Mouse (Mus musculus): ENCODE measurements around the gene Kdm5a. TPM values are rescaled to one million over a fixed set of nuclear protein-coding genes. Genes with fewer than 3 reads are reported as not detected.
A peak's percentile ranks its signal among the peaks of the same experiment; 100 is the strongest.

The Kdm5a gene
- total RNA-seq, 2 experiments from 2014 or later = 34.7 to 37.0 TPM

GRCm38 (mm10) chr6:120470666-120471065 is 106.7 kb downstream of the Kdm5a start:
- no peak for DNase-seq
- intact Hi-C loops (cut with DNase I) = no loop called here

- DNase-seq = peak; percentile 39
- intact Hi-C loops (cut with DNase I) = no loop called here
These were observed 108.1 kb downstream of the Kdm5a start for GRCm38 (mm10) chr6:120471991-120472441.

DNA sequence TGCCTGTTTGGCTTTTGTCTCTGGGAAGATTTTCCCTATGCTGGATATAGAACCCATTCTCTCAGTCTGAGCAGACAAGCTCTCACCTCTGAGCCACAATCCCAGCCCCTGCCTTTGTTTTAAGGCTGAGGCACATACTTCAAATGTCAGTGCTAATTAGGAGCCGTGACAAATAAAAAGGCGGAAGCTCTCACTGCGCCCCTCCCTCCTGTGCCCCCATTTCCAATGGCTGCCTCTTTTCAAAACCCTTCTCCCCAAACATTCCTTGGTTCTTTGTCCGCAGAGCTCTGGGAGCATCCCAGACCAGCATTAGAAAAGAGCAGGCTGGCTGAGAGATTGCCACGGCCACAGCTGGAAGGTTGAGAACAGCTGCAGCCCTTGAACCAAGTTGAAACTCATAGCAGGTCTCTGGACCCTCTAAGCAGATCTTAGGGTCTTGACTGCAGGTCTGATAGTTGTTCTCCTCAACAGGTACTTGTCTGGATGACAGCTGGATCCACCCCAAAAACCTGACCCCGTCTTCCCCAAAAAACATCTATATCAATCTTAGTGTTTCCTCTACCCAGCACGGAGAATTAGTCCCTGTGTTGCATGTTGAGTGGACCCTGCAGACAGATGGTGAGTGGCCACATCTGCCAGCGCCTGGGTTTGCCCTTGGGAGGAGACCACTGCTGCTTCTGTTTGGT is 108.7 kb downstream of the Kdm5a start:
- intact Hi-C loops (cut with DNase I) = no loop called here
- DNase-seq = no peak

GRCm38 (mm10) chr6:120473427-120473826 is 109.5 kb downstream of the Kdm5a start:
- peak; percentile 65 for DNase-seq
- intact Hi-C loops (cut with DNase I) = no loop called here

DNA sequence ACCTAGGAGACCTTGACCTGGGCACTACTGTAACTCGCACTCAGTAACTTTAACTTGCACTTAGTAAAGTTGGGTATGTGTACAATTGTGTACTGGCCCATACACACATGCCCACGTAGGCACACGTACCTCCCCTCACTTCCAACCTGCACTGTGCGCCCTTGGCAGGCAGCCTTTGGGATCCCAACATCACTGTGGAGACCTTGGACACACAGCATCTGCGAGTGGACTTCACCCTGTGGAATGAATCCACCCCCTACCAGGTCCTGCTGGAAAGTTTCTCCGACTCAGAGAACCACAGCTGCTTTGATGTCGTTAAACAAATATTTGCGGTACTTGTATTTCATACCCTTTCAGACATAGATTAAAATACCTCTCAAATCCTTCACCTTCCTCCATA is 111.4 kb downstream of the Kdm5a start:
- intact Hi-C loops (cut with DNase I) = no loop called here
- no peak for DNase-seq

DNA sequence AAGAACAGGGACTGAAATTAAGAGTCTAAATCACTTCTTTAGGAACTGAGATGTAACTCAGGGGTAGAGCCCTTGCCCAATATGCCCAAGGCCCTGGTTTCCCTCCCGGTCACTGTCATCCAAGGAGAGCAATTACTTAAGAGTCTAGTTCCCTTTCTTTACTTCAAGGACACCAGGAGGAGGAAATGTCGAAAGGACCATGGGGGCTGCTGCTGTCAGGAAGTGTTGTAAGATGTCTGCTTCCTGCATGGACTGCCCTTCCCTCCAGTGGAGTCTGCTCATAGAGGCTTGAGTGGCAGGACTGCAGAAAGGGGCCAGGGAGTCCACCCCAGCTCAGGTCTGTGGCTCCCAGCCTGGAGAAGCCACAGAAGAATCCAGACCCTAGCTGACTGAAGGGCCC is 115.4 kb downstream of the Kdm5a start:
- intact Hi-C loops (cut with DNase I) = no loop called here
- DNase-seq = no peak

GRCm38 (mm10) chr6:120480361-120480760 is 116.4 kb downstream of the Kdm5a start:
- intact Hi-C loops (cut with DNase I) = no loop called here

GRCm38 (mm10) chr6:120481538-120481937 is 117.6 kb downstream of the Kdm5a start:
- no peak for DNase-seq
- intact Hi-C loops (cut with DNase I) = no loop called here

More at GRCm38 (mm10) chr6:120480361-120480760, 116.4 kb downstream of the Kdm5a start:
- DNase-seq = no peak

GRCm38 (mm10) chr6:120482021-120482420 is 118.1 kb downstream of the Kdm5a start:
- DNase-seq = no peak
- intact Hi-C loops (cut with DNase I) = no loop called here

DNA sequence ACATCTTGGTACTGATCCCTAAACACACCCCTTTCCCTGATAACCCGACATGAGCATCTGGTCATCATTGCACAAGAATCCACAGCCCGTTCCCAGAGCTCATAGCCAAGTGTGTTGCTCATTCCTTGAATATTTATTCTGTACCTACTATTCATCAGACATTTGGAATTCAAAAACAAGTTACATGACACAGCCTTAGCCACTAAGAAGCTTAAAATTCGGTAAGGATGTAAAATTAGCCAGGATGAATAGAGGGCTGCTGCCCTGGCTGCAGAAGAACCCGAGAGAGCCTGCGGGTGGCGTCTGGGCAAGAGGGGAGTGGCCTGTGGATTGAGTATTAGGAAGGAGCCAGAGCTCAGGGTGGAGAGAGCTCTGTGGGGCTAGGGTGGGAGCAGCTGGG is 118.8 kb downstream of the Kdm5a start:
- no peak for DNase-seq
- intact Hi-C loops (cut with DNase I) = no loop called here

DNA sequence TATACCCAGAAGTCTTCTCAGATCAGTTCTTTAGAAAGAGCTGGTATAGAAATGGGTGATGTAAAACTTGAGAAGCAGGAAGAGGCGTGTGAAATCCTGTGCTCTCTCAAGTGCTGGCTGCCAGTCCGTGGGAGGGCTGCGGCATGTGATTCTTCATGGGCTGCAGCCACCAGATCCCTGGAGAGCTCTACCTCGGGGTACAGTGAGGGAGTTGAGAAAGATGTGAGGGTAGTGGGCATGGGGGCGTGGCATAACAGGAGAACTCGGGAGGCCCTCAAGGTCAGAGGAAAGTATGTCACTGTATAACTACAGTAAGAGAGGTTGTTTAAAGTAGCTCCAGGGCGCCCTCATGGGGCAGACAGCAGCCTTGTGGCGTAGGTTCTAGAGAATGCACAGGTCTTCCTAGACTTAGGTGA is 119.3 kb downstream of the Kdm5a start:
- DNase-seq = peak; percentile 47
- intact Hi-C loops (cut with DNase I) = no loop called here

- intact Hi-C loops (cut with DNase I) = no loop called here
- DNase-seq = no peak
These were observed 121.1 kb downstream of the Kdm5a start for GRCm38 (mm10) chr6:120485038-120485437.

DNA sequence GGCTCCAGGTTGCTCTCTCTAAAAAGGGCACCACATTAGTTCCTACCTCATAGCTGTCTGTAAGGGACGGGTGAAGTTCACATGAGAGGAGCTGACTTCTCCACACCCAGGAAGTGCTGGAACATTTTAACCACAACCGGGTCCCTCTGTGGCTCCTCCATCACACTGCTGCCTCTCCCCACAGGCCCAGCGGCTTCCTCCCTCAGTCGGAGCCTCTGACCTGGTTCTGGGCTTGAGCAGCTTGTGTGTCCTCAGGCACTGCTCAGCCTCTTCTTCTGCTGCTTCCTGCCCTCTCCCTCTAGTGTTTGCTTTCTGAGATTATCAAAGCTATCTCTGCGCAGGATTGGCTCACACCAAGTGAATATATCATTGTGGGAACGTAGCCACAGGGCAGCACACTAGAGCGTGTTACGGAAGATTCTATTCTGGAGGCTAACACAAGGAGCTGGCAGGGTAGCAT is 122.2 kb downstream of the Kdm5a start:
- DNase-seq = no peak

DNA sequence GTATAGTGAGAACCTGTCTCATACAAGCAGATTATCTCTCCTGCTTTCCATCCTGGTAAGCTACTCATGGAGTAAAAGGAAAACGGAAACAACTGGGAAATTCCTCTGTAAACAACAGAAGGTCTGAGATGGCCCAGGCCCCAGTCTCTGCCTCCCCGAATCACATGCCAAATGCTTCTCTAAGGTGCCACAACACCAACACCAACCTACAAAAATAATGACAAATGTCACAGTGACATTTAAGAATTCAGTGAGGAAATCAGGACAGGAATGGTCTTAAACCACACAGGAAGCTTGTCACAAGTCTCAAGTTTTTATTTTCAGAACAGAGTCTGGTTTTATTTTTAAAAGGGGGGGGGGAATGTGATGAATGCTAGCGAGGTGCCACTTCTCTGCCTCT is 124.7 kb downstream of the Kdm5a start:
- no peak for DNase-seq
- intact Hi-C loops (cut with DNase I) = no loop called here

More for the DNA sequence above, 122.2 kb downstream of the Kdm5a start:
- intact Hi-C loops (cut with DNase I) = no loop called here

DNA sequence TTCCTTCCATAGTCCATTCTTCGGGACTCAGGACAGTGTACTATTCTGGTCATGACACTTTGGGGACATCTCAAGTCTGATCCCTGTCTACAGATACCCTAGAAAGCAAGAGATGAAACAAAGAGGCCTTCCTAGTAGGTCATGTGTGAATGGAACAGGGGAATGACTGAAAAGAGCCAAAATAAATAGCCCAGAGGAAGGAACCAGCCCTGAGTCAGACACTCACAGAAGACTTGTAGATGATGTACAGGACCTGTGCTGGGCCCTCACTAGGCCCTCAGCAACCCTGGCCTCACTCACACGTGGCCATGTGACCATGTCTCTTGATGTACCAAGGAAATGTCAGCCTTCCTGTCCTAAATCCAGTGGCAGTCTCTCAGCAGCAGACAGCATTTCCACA is 125.5 kb downstream of the Kdm5a start:
- no peak for DNase-seq
- intact Hi-C loops (cut with DNase I) = no loop called here

DNA sequence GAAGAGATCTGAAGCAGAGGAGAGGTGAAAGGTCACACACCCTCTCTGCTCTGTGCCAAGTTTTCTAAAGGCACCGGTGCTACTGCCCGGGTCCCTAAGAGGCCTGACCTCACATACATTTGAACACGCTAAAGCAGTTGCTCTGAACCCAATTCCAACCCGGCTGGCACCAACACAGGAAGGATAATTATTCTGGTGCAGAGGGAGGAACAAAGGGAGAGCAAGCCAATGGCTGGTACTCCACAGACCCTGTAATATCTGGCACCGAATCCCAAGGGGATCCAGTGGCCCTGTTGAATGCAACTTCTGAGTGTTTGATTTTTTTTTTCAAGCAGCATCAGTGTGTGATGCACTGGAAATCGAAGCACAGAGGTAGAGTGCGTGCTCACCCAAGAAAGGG is 127.1 kb downstream of the Kdm5a start:
- intact Hi-C loops (cut with DNase I) = no loop called here
- no peak for DNase-seq

DNA sequence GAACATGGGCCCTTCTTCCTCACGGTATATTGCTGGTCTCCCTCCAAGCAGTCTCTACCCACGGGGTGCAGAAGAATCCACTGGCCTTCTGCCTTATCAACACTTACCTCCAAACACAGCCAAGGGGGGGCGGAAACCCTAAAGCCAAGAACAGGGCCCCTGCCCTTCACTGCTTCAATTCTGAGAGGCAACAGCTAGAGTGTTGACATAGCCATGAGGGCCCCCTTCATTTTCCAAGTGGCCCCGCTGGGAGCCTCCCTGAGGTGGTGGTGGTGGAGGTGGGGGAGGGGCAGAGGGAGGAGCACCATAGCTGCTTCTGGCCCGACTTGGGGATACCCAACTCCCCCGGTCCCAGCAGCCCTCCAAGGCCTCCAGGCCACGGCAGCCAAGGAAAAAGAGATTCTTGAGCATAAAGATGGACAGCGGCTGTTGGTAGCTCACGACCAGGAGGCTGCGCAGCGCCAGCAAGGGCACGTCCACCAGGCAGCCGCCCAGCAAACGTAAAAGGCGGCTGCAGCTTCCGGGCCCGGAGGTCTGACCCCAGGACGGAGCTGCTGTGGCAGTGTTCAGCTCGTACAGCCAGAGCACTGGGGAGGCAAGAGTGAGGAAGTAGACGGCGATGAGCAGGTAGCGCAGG is 128.1 kb downstream of the Kdm5a start:
- DNase-seq = no peak
- intact Hi-C loops (cut with DNase I) = no loop called here

GRCm38 (mm10) chr6:120492499-120493373 is 128.8 kb downstream of the Kdm5a start:
- intact Hi-C loops (cut with DNase I) = no loop called here
- peak; percentile 45 for DNase-seq

DNA sequence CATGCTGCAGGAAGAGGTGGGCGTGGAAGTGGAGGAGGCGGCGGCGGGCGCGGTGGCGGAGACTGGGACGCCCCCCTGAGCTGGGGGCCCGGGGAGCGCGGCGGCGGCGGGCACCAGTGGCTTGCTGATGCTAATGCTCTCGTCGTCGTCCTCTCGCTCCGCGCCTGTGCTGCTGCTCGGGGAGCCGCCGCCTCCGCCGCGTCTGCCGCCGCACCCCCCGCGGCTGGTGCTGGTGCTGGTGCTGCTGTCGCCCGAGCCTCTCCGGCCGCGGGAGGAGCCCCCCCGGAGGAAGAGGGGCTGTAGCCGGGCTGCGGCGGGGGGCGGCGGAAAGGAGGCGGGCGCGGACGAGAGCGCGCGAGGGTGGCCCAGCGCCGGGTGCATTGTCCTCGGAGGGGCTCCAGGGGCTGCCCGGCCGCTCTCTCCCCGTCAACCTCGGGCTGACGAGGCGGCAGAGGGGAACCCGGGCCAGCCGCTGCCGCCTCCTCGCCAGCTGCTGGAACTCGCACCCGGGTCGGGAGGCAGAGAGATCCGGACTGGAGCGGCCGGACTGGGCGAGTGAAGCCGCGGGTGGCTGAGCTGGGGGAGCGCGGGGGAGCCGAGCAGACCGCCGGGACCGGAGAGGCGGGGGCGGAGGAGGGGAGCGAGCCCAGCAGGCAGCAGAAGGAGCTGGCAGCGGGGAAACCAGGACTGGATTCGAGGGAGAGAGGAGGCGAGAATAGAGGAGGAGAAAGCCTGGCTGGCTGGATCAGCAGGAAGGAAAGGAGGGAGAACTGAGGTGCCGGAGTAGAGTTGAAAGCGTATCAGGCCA is 129.7 kb downstream of the Kdm5a start, which contains the start of gene Tmem121b:
Tmem121b (minus strand) TSS at position 434 of the 808 bp plus-strand sequence.
- intact Hi-C loops (cut with DNase I) = no loop called here
- peak; percentile 89 for DNase-seq
